Mouse (Mus musculus): ENCODE measurements around the gene Rnf220. TPM values are rescaled to one million over a fixed set of nuclear protein-coding genes. Genes with fewer than 3 reads are reported as not detected.
A peak's percentile ranks its signal among the peaks of the same experiment; 100 is the strongest.

Gene Rnf220
- polyA plus RNA-seq, 1 experiment, result 60.9 TPM

- 71% methylated on average over 6 of the region's 6 CpGs for WGBS
- no peak for DNase-seq (ENCODE audit: low read depth, low spot score)
These were observed 5.0 kb downstream of the Rnf220 start for GRCm38 (mm10) chr4:117491840-117492239.

GRCm38 (mm10) chr4:117489975-117490374, 6.9 kb downstream of the Rnf220 start:
- WGBS, result 88% methylated on average over 14 of the region's 14 CpGs
- no peak for DNase-seq (ENCODE audit: low read depth, low spot score)

- WGBS, result 90% methylated on average over 9 of the region's 9 CpGs
These were observed 7.3 kb downstream of the Rnf220 start for GRCm38 (mm10) chr4:117489566-117489965.

GRCm38 (mm10) chr4:117487471-117487870, 9.4 kb downstream of the Rnf220 start:
- WGBS, result 57% methylated on average over 6 of the region's 6 CpGs
- DNase-seq (ENCODE audit: low read depth, low spot score), result no peak

More at GRCm38 (mm10) chr4:117489566-117489965, 7.3 kb downstream of the Rnf220 start:
- no peak for DNase-seq (ENCODE audit: low read depth, low spot score)

- 61% methylated on average over 7 of the region's 7 CpGs for WGBS
- DNase-seq (ENCODE audit: low read depth, low spot score), result no peak
These were observed 10.7 kb downstream of the Rnf220 start for GRCm38 (mm10) chr4:117486188-117486587.

- no peak for DNase-seq (ENCODE audit: low read depth, low spot score)
These were observed 11.6 kb downstream of the Rnf220 start for GRCm38 (mm10) chr4:117485045-117485780.

GRCm38 (mm10) chr4:117484256-117485044, 12.4 kb downstream of the Rnf220 start:
- DNase-seq (ENCODE audit: low read depth, low spot score), result no peak
- 1% methylated on average over 69 of the region's 69 CpGs for WGBS

More at GRCm38 (mm10) chr4:117485045-117485780, 11.6 kb downstream of the Rnf220 start:
- 50% methylated on average over 13 of the region's 13 CpGs for WGBS

DNA sequence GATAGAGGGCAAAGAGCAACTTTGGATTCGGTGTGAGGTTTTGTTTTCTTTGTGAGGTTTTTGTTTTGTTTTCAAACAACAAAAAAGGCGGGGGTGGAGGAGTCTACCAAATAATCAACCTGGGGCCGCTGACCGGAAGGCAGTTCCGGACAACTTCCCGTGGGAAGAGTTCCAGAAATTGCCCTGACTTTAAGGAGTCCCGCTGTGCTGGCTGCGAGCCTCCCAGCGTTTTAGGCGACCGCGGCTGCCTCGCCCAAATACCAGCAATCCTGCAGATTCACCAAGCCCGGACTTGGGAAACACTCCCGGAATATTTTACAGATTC, 13.0 kb downstream of the Rnf220 start:
- WGBS, result under 1% methylated on average over 15 of the region's 15 CpGs
- no peak for DNase-seq (ENCODE audit: low read depth, low spot score)

DNA sequence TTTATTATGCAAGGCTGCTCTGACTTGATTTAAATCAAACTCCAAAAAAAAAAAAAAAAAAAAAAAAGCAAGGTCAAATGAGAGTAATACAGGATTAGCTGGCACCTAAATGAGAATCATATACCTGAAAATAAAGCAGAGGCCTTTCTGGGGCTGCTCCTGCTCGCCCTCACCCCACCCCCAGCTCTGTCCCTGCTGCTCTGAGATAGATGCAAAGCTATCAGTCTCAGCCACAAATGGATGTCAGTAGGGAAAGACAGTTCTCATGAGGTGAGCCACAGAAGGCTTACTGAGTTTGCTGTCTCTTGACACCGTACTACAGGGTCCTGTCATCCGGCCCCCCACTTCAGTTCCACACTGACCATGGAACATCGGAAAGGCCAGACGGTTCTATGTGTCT, 14.7 kb downstream of the Rnf220 start:
- WGBS, result 87% methylated on average over 5 of the region's 5 CpGs
- DNase-seq (ENCODE audit: low read depth, low spot score), result no peak

GRCm38 (mm10) chr4:117480611-117481445, 16.0 kb downstream of the Rnf220 start:
- DNase-seq (ENCODE audit: low read depth, low spot score), result no peak
- 82% methylated on average over 11 of the region's 11 CpGs for WGBS

DNA sequence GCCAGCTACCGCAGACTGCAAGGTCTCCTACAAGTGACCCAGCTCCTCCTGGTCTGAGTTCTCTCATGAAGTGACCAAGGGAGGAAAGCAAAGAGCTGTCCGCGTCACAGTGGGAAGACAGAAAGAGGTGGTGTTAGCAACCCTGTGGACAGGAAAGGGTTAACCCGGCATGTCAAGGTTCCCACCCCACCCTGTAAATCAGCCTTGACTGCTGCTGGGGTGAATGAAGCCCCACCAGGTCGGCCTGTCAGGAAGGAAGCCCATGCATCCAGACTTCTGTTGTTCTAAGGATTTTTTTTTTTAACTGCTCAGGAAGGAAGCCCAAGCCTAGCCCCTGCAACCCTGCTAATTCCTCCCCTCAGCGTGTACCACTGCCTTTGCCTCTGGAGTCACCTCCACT, 16.9 kb downstream of the Rnf220 start:
- 51% methylated on average over 6 of the region's 6 CpGs for WGBS
- no peak for DNase-seq (ENCODE audit: low read depth, low spot score)

GRCm38 (mm10) chr4:117478101-117478673, 18.7 kb downstream of the Rnf220 start:
- peak; percentile 55 for DNase-seq (ENCODE audit: low read depth, low spot score)
- 17% methylated on average over 15 of the region's 15 CpGs for WGBS

- WGBS, result 66% methylated on average over 5 of the region's 5 CpGs
- no peak for DNase-seq (ENCODE audit: low read depth, low spot score)
These were observed 19.5 kb downstream of the Rnf220 start for GRCm38 (mm10) chr4:117477401-117477800.

DNA sequence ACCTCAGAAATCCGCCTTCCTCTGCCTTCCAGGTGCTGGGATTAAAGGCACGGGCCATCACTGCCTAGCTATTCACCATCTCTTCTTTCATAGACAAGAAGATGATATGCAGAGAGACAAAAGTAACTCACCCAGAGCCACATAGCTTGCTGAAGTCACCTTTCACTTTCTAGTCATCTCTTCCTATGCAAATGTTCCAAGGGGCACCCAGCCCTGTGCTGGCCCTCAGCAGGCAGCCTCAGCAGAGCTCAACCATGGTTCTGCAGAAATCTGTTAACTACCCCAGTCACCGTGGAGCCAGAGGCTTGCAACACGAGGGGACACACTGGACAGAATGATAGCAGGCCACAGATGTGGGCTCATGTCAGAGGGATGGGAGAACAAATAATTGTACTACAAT, 20.1 kb downstream of the Rnf220 start:
- 71% methylated on average over 4 of the region's 4 CpGs for WGBS

GRCm38 (mm10) chr4:117476355-117476754, 20.5 kb downstream of the Rnf220 start:
- DNase-seq (ENCODE audit: low read depth, low spot score), result no peak

More for the DNA sequence above, 20.1 kb downstream of the Rnf220 start:
- no peak for DNase-seq (ENCODE audit: low read depth, low spot score)

GRCm38 (mm10) chr4:117473985-117474354, 22.9 kb downstream of the Rnf220 start:
- DNase-seq (ENCODE audit: low read depth, low spot score), result no peak

DNA sequence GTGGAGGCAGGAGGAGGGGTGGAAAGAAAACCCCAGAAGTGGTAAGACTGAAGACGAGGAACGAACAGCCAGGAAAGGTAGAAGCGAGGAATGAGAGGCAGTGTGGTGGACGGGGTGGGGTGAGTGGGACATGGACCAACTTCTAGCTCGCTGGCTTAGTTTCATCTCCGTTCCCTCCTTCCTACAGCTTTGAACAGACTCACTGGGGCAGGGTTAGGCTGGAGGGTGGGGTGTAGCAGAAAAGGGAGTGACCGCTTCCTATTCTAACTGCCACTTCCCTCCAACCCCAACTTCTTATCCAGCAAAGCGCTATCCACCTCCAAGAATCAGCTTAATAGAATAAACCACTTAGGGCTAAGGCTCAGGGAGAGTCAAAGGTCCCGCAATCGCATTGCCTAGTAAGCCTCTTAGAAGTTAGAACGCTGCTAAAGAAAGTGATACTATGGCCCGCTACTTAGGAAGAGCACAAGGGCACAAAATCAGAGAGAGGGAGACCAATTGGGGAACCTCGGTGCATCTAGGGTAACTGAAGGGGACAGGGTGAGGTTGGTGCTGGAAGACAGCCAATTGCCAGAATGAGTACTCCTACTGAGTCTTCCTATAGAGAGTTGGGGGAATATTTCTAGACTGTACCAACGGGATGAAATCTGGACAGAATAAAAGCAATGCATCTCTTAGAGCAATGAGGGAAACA, 23.4 kb downstream of the Rnf220 start:
- WGBS, result 47% methylated on average over 14 of the region's 14 CpGs
- DNase-seq (ENCODE audit: low read depth, low spot score), result no peak

DNA sequence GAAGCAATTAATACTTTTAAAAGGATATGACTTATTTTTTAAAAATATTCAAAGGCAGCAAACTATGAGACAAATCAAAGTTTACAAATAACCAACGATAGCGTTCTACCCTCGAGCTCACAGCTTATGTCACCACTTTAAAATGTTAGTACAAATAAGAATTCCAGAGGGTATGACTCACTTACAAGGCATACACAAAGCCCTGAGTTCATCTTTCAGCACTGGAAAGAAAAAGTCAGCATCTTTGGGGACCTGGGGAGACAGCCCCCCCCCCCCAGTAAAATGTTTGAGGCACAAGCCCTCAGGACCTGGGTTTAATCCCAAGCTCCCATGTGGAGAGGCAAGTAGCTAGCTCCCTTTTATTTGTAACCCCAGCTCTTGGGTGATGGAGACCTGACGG, 27.4 kb downstream of the Rnf220 start:
- 61% methylated on average over 4 of the region's 4 CpGs for WGBS
- DNase-seq (ENCODE audit: low read depth, low spot score), result no peak

DNA sequence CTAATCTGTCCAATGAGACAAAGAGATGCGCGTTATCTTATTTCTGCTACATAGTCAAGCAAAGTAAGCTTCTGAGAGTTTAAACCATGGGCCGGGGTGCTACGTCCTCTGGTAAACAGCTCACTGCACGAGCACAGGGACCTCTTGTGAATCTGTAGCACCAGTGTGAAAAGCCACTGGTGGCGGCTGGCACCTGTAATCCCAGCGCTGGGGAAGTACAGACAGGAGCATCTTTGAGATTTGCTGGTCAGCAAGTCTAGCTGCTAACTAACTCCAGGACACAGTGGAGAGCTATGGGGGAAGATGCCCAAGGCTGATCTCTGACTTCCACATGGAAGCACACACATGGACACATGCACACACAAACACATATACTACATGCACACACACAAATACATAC, 28.9 kb downstream of the Rnf220 start:
- 91% methylated on average over 7 of the region's 7 CpGs for WGBS
- DNase-seq (ENCODE audit: low read depth, low spot score), result no peak

All from large intestine, adult 2 months (tissue).